Mouse (Mus musculus) G1E (cell line): ENCODE measurements around the gene Tob2.

Source experiments
- CTCF ChIP-seq: IDR thresholded peaks from 2 replicates; pipeline ENCODE4 v1.5.1; 2012; ENCODE audit warnings: low read depth, low read length, inconsistent platforms, mixed read lengths
- GATA1 ChIP-seq: IDR thresholded peaks from 2 replicates; pipeline ENCODE4 v1.6.1; 2012; ENCODE audit warnings: borderline replicate concordance, low read length, inconsistent platforms, mixed read lengths
- POLR2AphosphoS5 ChIP-seq: IDR thresholded peaks from 2 replicates; pipeline ENCODE4 v1.6.1; 2012; ENCODE audit warnings: low read depth, low read length, inconsistent platforms; ENCODE audit not compliant: insufficient replicate concordance
- TAL1 ChIP-seq: conservative IDR thresholded peaks from 2 replicates; pipeline ENCODE4 v1.6.1; 2012; ENCODE audit warnings: low read depth, low read length, inconsistent platforms, mixed read lengths

- no peak for TF ChIP-seq CTCF
- no peak for TF ChIP-seq TAL1
- no peak for TF ChIP-seq GATA1
- no peak for TF ChIP-seq POLR2AphosphoS5
Observed at GRCm38 (mm10) chr15:81845033-81845625, 13.5 kb downstream of the Tob2 start.
